Mouse (Mus musculus) midbrain, postnatal 0 days (tissue): ENCODE measurements around the gene Fbln2. TPM values are rescaled to one million over a fixed set of nuclear protein-coding genes. Genes with fewer than 3 reads are reported as not detected.

ENCODE experiments used
- ATAC-seq: fragments of 200-750 bp; cut with Nextera tagmentation; 2 replicates; pipeline ENCODE4 v1.8.0; 2017; ENCODE audit warnings: moderate number of reproducible peaks, mild to moderate bottlenecking, moderate TSS enrichment, moderate library complexity; ENCODE audit not compliant: low FRiP score
- DNase-seq: peaks from one replicate; pipeline ENCODE4 v3.0.0-alpha.2; 2015; ENCODE audit warnings: low spot score
- H3K27ac ChIP-seq: fragments of 300-500 bp; sonication (generic); 2 replicates; pipeline ENCODE4 v1.5.1; 2014; ENCODE audit warnings: low read depth, mild to moderate bottlenecking, low read length, mixed read lengths
- H3K27me3 ChIP-seq: fragments of 300-500 bp; sonication (generic); 2 replicates; pipeline ENCODE4 v1.6.1; 2014; ENCODE audit warnings: low read length, control low read depth, mixed read lengths; ENCODE audit not compliant: insufficient read depth
- H3K36me3 ChIP-seq: fragments of 300-500 bp; sonication (generic); 2 replicates; pipeline ENCODE4 v1.6.1; 2014; ENCODE audit warnings: low read length, control low read depth, mixed read lengths; ENCODE audit not compliant: insufficient read depth
- H3K4me1 ChIP-seq: fragments of 300-500 bp; sonication (generic); 2 replicates; pipeline ENCODE4 v1.6.1; 2014; ENCODE audit warnings: mild to moderate bottlenecking, control low read depth, antibody characterized with exemption, low read length, mixed read lengths; ENCODE audit not compliant: insufficient read depth
- H3K4me2 ChIP-seq: fragments of 300-500 bp; sonication (generic); 2 replicates; pipeline ENCODE4 v1.6.1; 2014; ENCODE audit warnings: low read depth, mild to moderate bottlenecking, low read length, mixed read lengths; ENCODE audit not compliant: poor library complexity, severe bottlenecking
- H3K4me3 ChIP-seq: fragments of 300-500 bp; sonication (generic); 2 replicates; pipeline ENCODE4 v1.5.1; 2014; ENCODE audit warnings: low read depth, mild to moderate bottlenecking, low read length, moderate library complexity
- H3K9ac ChIP-seq: fragments of 300-500 bp; sonication (generic); replicated peaks from 2 replicates; pipeline ENCODE4 v1.6.1; 2014; ENCODE audit warnings: mild to moderate bottlenecking, low read length, moderate library complexity, mixed read lengths; ENCODE audit not compliant: poor library complexity, severe bottlenecking
- H3K9me3 ChIP-seq: fragments of 300-500 bp; sonication (generic); 2 replicates; pipeline ENCODE4 v1.6.1; 2016; ENCODE audit warnings: low read length, control low read depth
- CTCF ChIP-seq: IDR thresholded peaks from 2 replicates; pipeline ENCODE4 v1.5.1; 2016; ENCODE audit warnings: antibody characterized with exemption, mild to moderate bottlenecking
- WGBS: fragments of 180-500 bp; shearing (Covaris S2); extraction: QIAGEN DNeasy Blood & Tissue Kit; methylation state at CpG from one replicate; pipeline ENCODE4 v1.1.7; 2014; 5-methylcytosine and 5-hydroxymethylcytosine counted together
- polyA plus RNA-seq: library from polyadenylated mRNA; unstranded; fragments of >200 nt; fragmentation: Nextera tagmentation; extraction: Ambion mirVana; gene quantifications from 2 replicates; pipeline ENCODE4 v1.2.1, GENCODE M21; 2015
- total RNA-seq: library from RNA; depleted of rRNA; stranded (reverse); fragments of >200 nt; gene quantifications from 2 replicates; pipeline ENCODE4 v1.2.3, GENCODE M21; 2014

The Fbln2 gene
- total and polyA plus RNA-seq, 2 experiments from 2014 or later = 12.1 to 33.5 TPM

DNA sequence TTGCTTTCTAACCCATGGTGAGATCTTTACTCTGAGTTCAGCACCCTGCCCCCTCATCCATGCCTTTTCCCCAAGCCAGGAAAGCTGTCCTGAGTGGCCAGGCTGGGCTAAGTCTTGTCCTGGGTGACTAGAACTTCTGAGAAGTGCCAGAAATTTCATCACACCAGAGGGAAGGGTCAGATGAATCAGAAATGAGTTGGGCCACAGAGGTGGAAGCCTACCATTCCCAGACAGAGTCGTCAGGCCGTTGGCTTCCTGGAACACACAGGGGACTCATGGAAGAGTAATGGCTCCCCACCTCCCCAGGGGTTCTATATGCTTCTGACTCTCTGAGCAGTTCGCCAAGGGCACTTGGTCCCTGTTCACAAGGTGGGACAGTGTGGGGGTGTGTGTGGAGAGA, 4.8 kb upstream of the Fbln2 start:
- no peak overlapping the region for H3K4me3 ChIP-seq
- no peak for TF ChIP-seq CTCF
- H3K27me3 ChIP-seq = no peaks in the 10 kb centered on the region
- H3K4me2 ChIP-seq = no peak overlapping the region
- ATAC-seq (no peak), DNase-seq (no peak)
- H3K9ac ChIP-seq = no peak overlapping the region
- WGBS = 68% methylated on average over 3 of the region's 3 CpGs
- H3K27ac ChIP-seq = no peak overlapping the region
- H3K36me3 ChIP-seq = no peaks in the 10 kb centered on the region
- no peaks in the 10 kb centered on the region for H3K4me1 ChIP-seq
- no peaks in the 10 kb centered on the region for H3K9me3 ChIP-seq

GRCm38 (mm10) chr6:91209780-91210179, 2.5 kb upstream of the Fbln2 start:
- Histone ChIP-seq H3K27ac (no peak overlapping the region), H3K4me1 (no peaks in the 10 kb centered on the region), H3K9me3 (no peaks in the 10 kb centered on the region), H3K36me3 (no peaks in the 10 kb centered on the region), H3K27me3 (no peaks in the 10 kb centered on the region), H3K4me3 (no peak overlapping the region), H3K9ac (no peak overlapping the region), H3K4me2 (no peak overlapping the region)
- TF ChIP-seq CTCF = no peak
- 13% methylated on average over 2 of the region's 2 CpGs for WGBS
- DNase-seq (no peak), ATAC-seq (no peak)

GRCm38 (mm10) chr6:91210852-91211251, 1.4 kb upstream of the Fbln2 start:
- Histone ChIP-seq H3K4me3 (no peak overlapping the region), H3K4me2 (no peak overlapping the region), H3K36me3 (no peaks in the 10 kb centered on the region), H3K4me1 (no peaks in the 10 kb centered on the region), H3K9me3 (no peaks in the 10 kb centered on the region), H3K9ac (no peak overlapping the region), H3K27me3 (no peaks in the 10 kb centered on the region), H3K27ac (no peak overlapping the region)
- no peak for TF ChIP-seq CTCF
- 73% methylated on average over 3 of the region's 3 CpGs for WGBS
- no peak for ATAC-seq
- DNase-seq = no peak

- H3K27ac ChIP-seq = no peak overlapping the region
- ATAC-seq (peak; percentile 50), DNase-seq (peak; percentile 61)
- 1% methylated on average over 29 of the region's 29 CpGs for whole genome bisulfite sequencing
- TF ChIP-seq CTCF = no peak
- no peaks in the 10 kb centered on the region for H3K9me3 ChIP-seq
- H3K27me3 ChIP-seq = no peaks in the 10 kb centered on the region
- H3K4me1 ChIP-seq = no peaks in the 10 kb centered on the region
- H3K4me2 ChIP-seq = peak overlapping the region; percentile 61
- peak overlapping the region; percentile 30 for H3K4me3 ChIP-seq
- H3K9ac ChIP-seq = 0 out of 2 replicates have a peak overlapping the region, but pooled peaks have one; percentile 29
- no peaks in the 10 kb centered on the region for H3K36me3 ChIP-seq
Measured at GRCm38 (mm10) chr6:91212571-91212970, 316 bp downstream of the Fbln2 start.

DNA sequence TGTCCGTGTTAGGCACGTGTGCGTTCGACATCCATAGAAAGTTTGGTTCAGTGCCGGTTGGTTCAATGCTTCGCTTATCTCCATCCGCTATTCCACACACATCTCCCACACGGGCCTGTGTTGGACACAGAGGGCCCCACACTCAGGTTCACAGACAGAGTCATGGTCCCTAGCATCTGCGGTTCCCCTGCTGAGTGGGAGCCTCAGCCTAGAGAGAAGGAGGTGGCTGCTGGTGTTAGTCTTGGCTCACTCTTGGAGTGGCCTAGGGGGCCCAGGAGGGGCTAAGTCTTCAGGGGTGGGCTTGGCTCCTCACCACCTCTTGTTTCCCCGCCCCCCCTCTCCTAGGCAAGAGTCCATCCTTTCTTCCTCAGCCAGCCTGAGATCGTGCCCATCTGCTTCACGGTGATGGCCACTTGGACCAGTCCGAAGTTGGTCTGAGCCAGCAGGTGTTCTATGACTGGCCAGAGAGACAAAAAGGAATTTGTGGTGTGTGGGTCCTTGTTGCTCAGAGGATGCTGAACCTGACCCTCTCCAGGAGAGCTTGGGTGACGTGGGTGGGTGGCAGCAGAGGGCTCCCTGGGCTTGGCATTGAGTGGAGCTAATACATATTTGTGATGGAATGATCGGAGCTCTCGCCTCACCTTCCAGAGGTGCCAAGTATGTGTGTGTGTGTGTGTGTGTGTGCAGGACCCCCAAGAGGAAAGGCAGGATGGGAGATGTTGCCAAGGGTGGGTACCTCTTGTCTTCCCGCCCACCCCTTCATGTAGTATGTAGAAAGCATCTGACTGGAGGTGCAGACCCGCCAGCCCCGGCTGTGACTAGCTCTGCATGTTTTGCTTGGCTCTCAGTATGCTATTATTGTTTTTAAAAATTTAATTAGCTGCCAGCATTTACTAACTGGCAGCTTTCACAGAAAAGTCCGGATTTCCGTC, 1.3 kb downstream of the Fbln2 start:
- WGBS = 57% methylated on average over 20 of the region's 21 CpGs
- Histone ChIP-seq H3K4me2 (peak overlapping the region; percentile 61), H3K9me3 (no peaks in the 10 kb centered on the region), H3K36me3 (no peaks in the 10 kb centered on the region), H3K27ac (no peak overlapping the region), H3K27me3 (no peaks in the 10 kb centered on the region), H3K4me1 (no peaks in the 10 kb centered on the region), H3K4me3 (peak overlapping the region; percentile 30; the same call in 1 of the 2 replicates), H3K9ac (no peak overlapping the region)
- ATAC-seq (no peak), DNase-seq (no peak)
- no peak for TF ChIP-seq CTCF

- WGBS = 53% methylated on average over 1 of the region's 1 CpGs
- no peak for TF ChIP-seq CTCF
- Histone ChIP-seq H3K4me3 (no peak overlapping the region), H3K27ac (no peak overlapping the region), H3K36me3 (no peaks in the 10 kb centered on the region), H3K9ac (no peak overlapping the region), H3K4me2 (no peak overlapping the region), H3K9me3 (no peaks in the 10 kb centered on the region), H3K4me1 (no peaks in the 10 kb centered on the region), H3K27me3 (no peaks in the 10 kb centered on the region)
- DNase-seq = no peak
- no peak for ATAC-seq
Measured at GRCm38 (mm10) chr6:91215454-91215853, 3.2 kb downstream of the Fbln2 start.
